ENCODE assay signal across 8 mouse cellular contexts in the genomic region with DNA sequence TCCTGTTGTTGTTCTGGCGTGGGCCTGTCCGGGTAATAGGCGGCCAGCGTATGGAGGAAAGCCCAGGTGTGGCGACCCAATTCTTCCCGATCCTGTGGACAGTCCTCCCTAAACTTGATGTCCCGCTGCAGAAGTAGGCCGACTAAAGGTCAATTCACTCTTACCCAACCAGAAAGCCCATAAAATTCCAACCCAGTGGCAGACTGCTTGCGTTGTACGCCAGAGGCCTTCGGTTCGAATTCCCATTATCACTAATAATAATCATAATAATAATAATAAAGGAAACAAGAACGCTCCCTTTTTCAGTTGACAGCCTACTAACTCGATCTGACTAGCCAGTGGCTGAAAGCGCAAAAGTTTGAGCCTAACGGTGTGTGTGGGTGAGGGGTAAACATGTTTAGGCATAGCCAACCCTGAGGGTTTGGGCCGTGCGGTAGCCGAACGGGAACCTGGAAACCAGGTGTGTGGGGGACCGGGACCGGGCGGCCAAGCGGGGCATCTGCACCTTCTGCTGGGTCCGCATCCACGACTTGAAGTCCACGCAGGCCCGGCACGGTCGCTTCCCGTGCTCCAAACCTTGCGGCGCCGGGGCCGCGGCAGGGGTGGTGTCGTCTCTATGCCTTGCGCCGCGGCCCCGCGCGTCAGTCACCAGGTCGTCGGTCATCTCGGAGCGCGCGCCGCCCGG. TPM values are rescaled to one million over a fixed set of nuclear protein-coding genes. Genes with fewer than 3 reads are reported as not detected.
DNase-seq lines count a peak whose midpoint lies in the region; ATAC-seq and TF ChIP-seq lines count a peak whose summit lies in the region.

No protein-coding gene starts in this region.

- no peaks in the 10 kb centered on the region for H3K9me3 ChIP-seq in heart, embryonic 12.5 days (replicated peaks)
- no peaks in the 10 kb centered on the region for H3K9me3 ChIP-seq in ES-E14 (ENCODE audit: control insufficient read depth, insufficient read depth, low read depth, low read length)
- H3K9me3 ChIP-seq in hindbrain, embryonic 10.5 days: no peaks in the 10 kb centered on the region
- H3K9me3 ChIP-seq in liver, embryonic 16.5 days (replicated peaks; ENCODE audit: control insufficient read depth, low read length): no peaks in the 10 kb centered on the region

- H3K9ac ChIP-seq in heart, embryonic 12.5 days: peak overlapping the region; percentile 92
- peak overlapping the region; percentile 89 for H3K9ac ChIP-seq in ES-E14 (ENCODE audit: insufficient read depth, low read depth, low read length, poor library complexity, severe bottlenecking)
- peak overlapping the region; percentile 86 for H3K9ac ChIP-seq in liver, embryonic 16.5 days (ENCODE audit: low read depth, low read length)

- in situ Hi-C loops in ES-E14 (cut with MboI; ENCODE audit: low sequenced_read_pairs in 2 of 2, unreplicated experiment in 2 of 2): no loop called here

- peak overlapping the region; percentile 83 for H3K4me3 ChIP-seq in heart, embryonic 12.5 days
- H3K4me3 ChIP-seq in ES-E14 (ENCODE audit: insufficient read depth in 1 of 2, low read depth in 1 of 2, low read length in 2 of 2, poor library complexity in 1 of 2, severe bottlenecking in 1 of 2): peak overlapping the region; percentile 80 to 94
- H3K4me3 ChIP-seq in hindbrain, embryonic 10.5 days: peak overlapping the region; percentile 86
- peak overlapping the region; percentile 85 for H3K4me3 ChIP-seq in liver, embryonic 16.5 days (ENCODE audit: low read depth, low read length)

- H3K36me3 ChIP-seq in heart, embryonic 12.5 days: peaks cover 24% of the 10 kb centered on the region
- peaks cover 23% of the 10 kb centered on the region for H3K36me3 ChIP-seq in ES-E14 (ENCODE audit: control insufficient read depth, insufficient read depth, low read length, poor library complexity, severe bottlenecking)
- H3K36me3 ChIP-seq in hindbrain, embryonic 10.5 days: peaks cover 35% of the 10 kb centered on the region
- H3K36me3 ChIP-seq in liver, embryonic 16.5 days (ENCODE audit: control insufficient read depth, insufficient read depth): no peaks in the 10 kb centered on the region; the same call in 1 of the 2 replicates

- peak overlapping the region; percentile 76 for H3K4me2 ChIP-seq in heart, embryonic 12.5 days
- peak overlapping the region; percentile 94 for H3K4me2 ChIP-seq in liver, embryonic 16.5 days (ENCODE audit: low read depth, low read length)

- peak; percentile 5; the same call in 1 of the 2 replicates for ATAC-seq in heart, embryonic 12.5 days (ENCODE audit: insufficient number of reproducible peaks, low FRiP score)
- peak; percentile 3; the same call in 1 of the 2 replicates for ATAC-seq in liver, embryonic 16.5 days (ENCODE audit: low read depth)

- no peak for DNase-seq in heart, postnatal 10 days
- DNase-seq in ES-E14 (ENCODE audit: low read depth, low spot score): no peak
- DNase-seq in hindbrain, embryonic 10.5 days (ENCODE audit: low spot score): no peak
- DNase-seq in urinary bladder, postnatal 10 days (ENCODE audit: low spot score): no peak
- no peak for DNase-seq in cerebellum, adult 9-10 months
- DNase-seq in adrenal gland, postnatal 36 days: no peak

- H3K27ac ChIP-seq in heart, embryonic 12.5 days (ENCODE audit: poor library complexity, severe bottlenecking): peak overlapping the region; percentile 66
- peak overlapping the region; percentile 77 for H3K27ac ChIP-seq in ES-E14 (ENCODE audit: insufficient read depth, low read depth, low read length, poor library complexity, severe bottlenecking)
- H3K27ac ChIP-seq in hindbrain, embryonic 10.5 days: peak overlapping the region; percentile 94
- peak overlapping the region; percentile 80 for H3K27ac ChIP-seq in liver, embryonic 16.5 days (ENCODE audit: low read length)

- intact Hi-C loops in heart, postnatal 10 days (cut with DNase I): no loop called here

- H3K4me1 ChIP-seq in heart, embryonic 12.5 days (replicated peaks): peaks cover 23% of the 10 kb centered on the region
- H3K4me1 ChIP-seq in ES-E14 (ENCODE audit: control insufficient read depth in 2 of 2, insufficient read depth in 2 of 2, low read length in 2 of 2, poor library complexity in 1 of 2): peaks cover 11 to 13% of the 10 kb centered on the region in 2 experiments
- peaks cover 41% of the 10 kb centered on the region for H3K4me1 ChIP-seq in hindbrain, embryonic 10.5 days (replicated peaks)
- peaks cover 19% of the 10 kb centered on the region for H3K4me1 ChIP-seq in liver, embryonic 16.5 days (ENCODE audit: control insufficient read depth, low read depth, low read length)

- WGBS in heart, embryonic 12.5 days: 10% methylated on average over 40 of the region's 51 CpGs
- WGBS in hindbrain, embryonic 10.5 days: 8% methylated on average over 51 of the region's 51 CpGs
- WGBS in liver, embryonic 16.5 days (ENCODE audit: insufficient replicate concordance): 8% methylated on average over 51 of the region's 51 CpGs

- peaks cover 20% of the 10 kb centered on the region for H3K27me3 ChIP-seq in heart, embryonic 12.5 days (replicated peaks)
- H3K27me3 ChIP-seq in hindbrain, embryonic 10.5 days (ENCODE audit: insufficient read depth, poor library complexity, severe bottlenecking): peaks cover 22% of the 10 kb centered on the region
- peaks cover 14% of the 10 kb centered on the region for H3K27me3 ChIP-seq in liver, embryonic 16.5 days (ENCODE audit: control insufficient read depth, insufficient read depth, low read depth, low read length)

TF ChIP-seq in ES-E14, 5 proteins besides CTCF, POLR2A, EP300 and RAD21:
- TF ChIP-seq ZC3H11A (IDR thresholded peaks at IDR 0.05; ENCODE audit: borderline replicate concordance, low read depth, low read length): no peak
- TF ChIP-seq ZNF384 (IDR thresholded peaks at IDR 0.05; ENCODE audit: low read depth, low read length): no peak
- TF ChIP-seq CHD2 (IDR thresholded peaks at IDR 0.05; ENCODE audit: low read depth, low read length): no peak
- TF ChIP-seq HCFC1 (IDR thresholded peaks at IDR 0.05; ENCODE audit: borderline replicate concordance, insufficient read depth, low read length): no peak
- TF ChIP-seq MAFK (IDR thresholded peaks at IDR 0.05; ENCODE audit: insufficient read depth, low read depth, low read length): no peak

RNA-seq across cellular contexts. Expression of a gene that starts 0.5 kb away (rescaled TPM):
- polyA plus RNA-seq in heart, embryonic 12.5 days (2016; fragmentation: Nextera tagmentation; extraction: Ambion mirVana): 34.0 and 37.8 TPM in 2 replicates
- 10 to 100 TPM; 18.9 to 19.8 TPM for total RNA-seq in heart, postnatal 10 days (2021)
- 61.8 and 63.4 TPM in 2 replicates for total RNA-seq in ES-E14 (2012; rRNA removed)
- 49.7 and 50.9 TPM in 2 replicates for polyA plus RNA-seq in hindbrain, embryonic 10.5 days (2016; fragmentation: Nextera tagmentation; extraction: Ambion mirVana)
- polyA plus RNA-seq in liver, embryonic 16.5 days (2015; fragmentation: Nextera tagmentation; extraction: Ambion mirVana): 23.7 and 23.9 TPM in 2 replicates
- 10 to 100 TPM; 34.5 to 42.0 TPM for total RNA-seq in adrenal gland, postnatal 36 days (2021)

RNA-seq across cellular contexts. Expression of a gene that starts 0.6 kb away (rescaled TPM):
- polyA plus RNA-seq in heart, embryonic 12.5 days (2016; fragmentation: Nextera tagmentation; extraction: Ambion mirVana): 1.3 and 1.8 TPM in 2 replicates
- 1 to 10 TPM in 1 of 2 experiments, under 1 TPM in 1; 0.93 to 2.9 TPM for total RNA-seq in heart, postnatal 10 days (2021)
- total RNA-seq in ES-E14 (2012; rRNA removed): 2.9 and 7.5 TPM in 2 replicates
- polyA plus RNA-seq in hindbrain, embryonic 10.5 days (2016; fragmentation: Nextera tagmentation; extraction: Ambion mirVana): 1.5 and 1.8 TPM in 2 replicates
- 0.37 and 0.42 TPM in 2 replicates for polyA plus RNA-seq in liver, embryonic 16.5 days (2015; fragmentation: Nextera tagmentation; extraction: Ambion mirVana)
- 1 to 10 TPM; 4.5 to 6.1 TPM for total RNA-seq in adrenal gland, postnatal 36 days (2021)

RNA-seq across cellular contexts. Expression of a gene that starts 5.7 kb away (rescaled TPM):
- 0.68 and 1.0 TPM in 2 replicates for polyA plus RNA-seq in heart, embryonic 12.5 days (2016; fragmentation: Nextera tagmentation; extraction: Ambion mirVana)
- not detected for total RNA-seq in heart, postnatal 10 days (2021)
- total RNA-seq in ES-E14 (2012; rRNA removed): 4.1 and 13.1 TPM in 2 replicates
- 9.2 and 15.1 TPM in 2 replicates for polyA plus RNA-seq in hindbrain, embryonic 10.5 days (2016; fragmentation: Nextera tagmentation; extraction: Ambion mirVana)
- 0.05 and 0.21 TPM in 2 replicates for polyA plus RNA-seq in liver, embryonic 16.5 days (2015; fragmentation: Nextera tagmentation; extraction: Ambion mirVana)
- total RNA-seq in adrenal gland, postnatal 36 days (2021): 1 to 10 TPM; 1.7 to 2.0 TPM

RNA-seq across cellular contexts. Expression of a gene that starts 12.0 kb away (rescaled TPM):
- polyA plus RNA-seq in heart, embryonic 12.5 days (2016; fragmentation: Nextera tagmentation; extraction: Ambion mirVana): 45.9 and 49.5 TPM in 2 replicates
- 10 to 100 TPM; 20.8 to 21.5 TPM for total RNA-seq in heart, postnatal 10 days (2021)
- 108 and 119 TPM in 2 replicates for total RNA-seq in ES-E14 (2012; rRNA removed)
- 133 and 140 TPM in 2 replicates for polyA plus RNA-seq in hindbrain, embryonic 10.5 days (2016; fragmentation: Nextera tagmentation; extraction: Ambion mirVana)
- 29.3 and 29.5 TPM in 2 replicates for polyA plus RNA-seq in liver, embryonic 16.5 days (2015; fragmentation: Nextera tagmentation; extraction: Ambion mirVana)
- total RNA-seq in adrenal gland, postnatal 36 days (2021): 10 to 100 TPM; 36.0 to 38.5 TPM

RNA-seq across cellular contexts. Expression of a gene that starts 22.4 kb away (rescaled TPM):
- not detected in 2 replicates for polyA plus RNA-seq in heart, embryonic 12.5 days (2016; fragmentation: Nextera tagmentation; extraction: Ambion mirVana)
- total RNA-seq in heart, postnatal 10 days (2021): not detected
- total RNA-seq in ES-E14 (2012; rRNA removed): 0.71 and 0.95 TPM in 2 replicates
- 0.22 TPM in 2 replicates for polyA plus RNA-seq in hindbrain, embryonic 10.5 days (2016; fragmentation: Nextera tagmentation; extraction: Ambion mirVana)
- polyA plus RNA-seq in liver, embryonic 16.5 days (2015; fragmentation: Nextera tagmentation; extraction: Ambion mirVana): 0.07 TPM in 1 of 2 replicates, not detected in the other
- not detected for total RNA-seq in adrenal gland, postnatal 36 days (2021)
